Mouse (Mus musculus) thymus, adult 2 months (tissue): Measurements from ENCODE around the gene Gm20388.

ENCODE experiments used
- CTCF ChIP-seq: fragments of 200-500 bp; IDR thresholded peaks from 2 replicates; pipeline ENCODE4 v1.5.1; 2012; ENCODE audit warnings: mild to moderate bottlenecking, control low read depth, low read length, moderate library complexity, borderline replicate concordance; ENCODE audit not compliant: control insufficient read depth, poor library complexity, insufficient read depth; ENCODE audit errors: extremely low read depth
- POLR2A ChIP-seq: fragments of 200-500 bp; IDR thresholded peaks from 2 replicates; pipeline ENCODE4 v1.6.1; 2012; ENCODE audit warnings: mild to moderate bottlenecking, low read length, control low read depth, moderate library complexity; ENCODE audit not compliant: control insufficient read depth, poor library complexity, insufficient read depth; ENCODE audit errors: extremely low read depth

DNA sequence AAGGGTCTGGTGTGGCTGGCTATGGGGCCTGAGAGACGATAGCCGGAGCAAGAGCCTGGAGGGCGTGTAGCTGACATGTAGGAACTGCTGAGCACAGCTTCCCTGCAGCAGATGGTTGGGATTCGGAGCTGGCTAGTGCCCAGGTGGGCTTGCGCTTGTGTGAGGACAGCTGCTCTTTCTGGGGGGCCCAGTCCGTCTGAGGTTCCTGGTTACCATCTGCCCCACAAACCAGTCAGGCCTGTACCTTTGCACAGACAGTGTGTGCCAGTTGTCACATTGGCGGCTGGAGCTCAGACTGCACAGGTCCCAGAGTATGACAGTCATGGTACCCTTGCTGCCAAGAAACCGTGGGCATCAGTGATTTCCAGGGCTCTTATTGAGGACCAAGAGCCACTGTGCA, 2397.2 kb downstream of the Gm20388 start:
- no peak for TF ChIP-seq POLR2A
- no peak for TF ChIP-seq CTCF
